Mouse (Mus musculus): ENCODE results near the gene Fam122a. TPM values are rescaled to one million over a fixed set of nuclear protein-coding genes. Genes with fewer than 3 reads are reported as not detected.

The Fam122a gene
- polyA plus RNA-seq, 1 experiment: 5.2 TPM

- H3K36me3 ChIP-seq (ENCODE audit: control insufficient read depth): no peaks in the 10 kb centered on the region
- TF ChIP-seq GATA1 (IDR thresholded peaks at IDR 0.05; ENCODE audit: low read length): no peak
- TF ChIP-seq TAL1 (IDR thresholded peaks at IDR 0.05; ENCODE audit: low read length): no peak
- no peaks in the 10 kb centered on the region for H3K27me3 ChIP-seq (ENCODE audit: control insufficient read depth)
Measured at GRCm38 (mm10) chr19:24426759-24427181, 50.4 kb downstream of the Fam122a start.

More at GRCm38 (mm10) chr19:24426759-24427181, 50.4 kb downstream of the Fam122a start:
- no peak overlapping the region for H3K4me3 ChIP-seq (replicated peaks)
- peaks cover 6% of the 10 kb centered on the region for H3K4me1 ChIP-seq (ENCODE audit: control insufficient read depth)
- no peaks in the 10 kb centered on the region for H3K9me3 ChIP-seq (ENCODE audit: control insufficient read depth, low read length)

Other genes starting within 250 kb of the Fam122a start
- 17.1 and 17.5 TPM in 2 replicates for gene Fxn, start 196.8 kb downstream of the Fam122a start, polyA plus RNA-seq (2012)
- gene Pip5k1b, start 78.5 kb upstream of the Fam122a start, polyA plus RNA-seq (2012): 3.1 and 5.0 TPM in 2 replicates
- not detected in 2 replicates for gene Tmem252, start 196.7 kb upstream of the Fam122a start, polyA plus RNA-seq (2012)

Data from erythroblast, embryonic 14.5 days (primary cell).